Mouse (Mus musculus) myocyte (in vitro differentiated cells): ENCODE data around the gene Polrmt.

Source experiments
- CEBPB ChIP-seq: IDR thresholded peaks from 2 replicates; pipeline ENCODE4 v1.6.1; 2011; ENCODE audit warnings: mild to moderate bottlenecking, moderate library complexity; ENCODE audit not compliant: poor library complexity, insufficient read depth, severe bottlenecking
- E2F4 ChIP-seq: IDR thresholded peaks from one replicate; pipeline ENCODE4 v1.6.1; 2011; ENCODE audit warnings: mild to moderate bottlenecking, control low read depth, moderate library complexity; ENCODE audit not compliant: insufficient read depth
- MAX ChIP-seq: IDR thresholded peaks from one replicate; pipeline ENCODE4 v1.6.1; 2011; ENCODE audit warnings: low read depth, mild to moderate bottlenecking, control low read depth
- MYOG ChIP-seq, 3 experiments: IDR thresholded peaks; one replicate each; pipeline ENCODE4 v1.6.1; 2011; ENCODE audit warnings: control low read depth in 2 of 3, low read depth in 2 of 3, mild to moderate bottlenecking in 2 of 3; ENCODE audit not compliant: insufficient read length in 2 of 3, control insufficient read depth in 1 of 3, insufficient read depth in 1 of 3
- POLR2A ChIP-seq: IDR thresholded peaks from one replicate; pipeline ENCODE4 v1.6.1; 2011; ENCODE audit warnings: low read depth, mild to moderate bottlenecking, control low read depth, moderate library complexity; ENCODE audit not compliant: insufficient read length
- TCF12 ChIP-seq: IDR thresholded peaks from one replicate; pipeline ENCODE4 v1.6.1; 2011; ENCODE audit warnings: mild to moderate bottlenecking, control low read depth; ENCODE audit not compliant: poor library complexity, insufficient read depth, severe bottlenecking
- USF1 ChIP-seq: IDR thresholded peaks from one replicate; pipeline ENCODE4 v1.6.1; 2011; ENCODE audit warnings: low read depth, mild to moderate bottlenecking, control low read depth, moderate library complexity

GRCm38 (mm10) chr10:79795905-79796304 lies 49.5 kb upstream of the Polrmt start:
- TF ChIP-seq POLR2A, result no peak
- TF ChIP-seq USF1, result no peak
- no peak for TF ChIP-seq TCF12
- TF ChIP-seq MAX, result no peak
- TF ChIP-seq MYOG (IDR thresholded peaks at IDR 0.05; ENCODE audit: control insufficient read depth in 1 of 3, insufficient read depth in 1 of 3, insufficient read length in 2 of 3, low read depth in 2 of 3), result no peak
- TF ChIP-seq E2F4, result no peak
- TF ChIP-seq CEBPB, result no peak
